Mouse (Mus musculus): Measurements from ENCODE around the gene Exoc3.

DNA sequence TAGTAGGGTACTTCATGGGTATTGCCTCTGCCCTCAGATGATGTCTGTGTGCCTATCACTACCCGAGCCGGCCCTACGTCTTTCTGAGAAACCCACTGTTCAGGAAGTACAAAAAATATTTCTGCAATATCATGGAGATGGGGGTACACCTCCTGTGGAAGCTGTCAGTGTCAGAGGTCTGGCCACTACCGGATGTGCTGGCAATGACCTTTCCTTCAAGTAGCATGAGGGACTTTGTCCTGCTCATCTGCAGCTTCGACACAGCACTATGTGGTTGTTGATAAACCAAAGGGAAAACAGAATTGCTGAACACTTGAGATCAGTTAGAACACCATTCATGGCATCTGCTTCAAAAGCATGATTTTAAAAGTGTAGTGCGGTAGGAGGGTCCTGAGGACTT, 67.7 kb downstream of the Exoc3 start:
- TF ChIP-seq CTCF (IDR thresholded peaks at IDR 0.05; ENCODE audit: low read depth) = no peak
- TF ChIP-seq EP300 (optimal IDR thresholded peaks at IDR 0.05) = no peak

Measured in stomach, postnatal 0 days (tissue).